Mouse (Mus musculus) midbrain, embryonic 10.5 days (tissue): Measurements from ENCODE around the gene Foxj3. TPM values are rescaled to one million over a fixed set of nuclear protein-coding genes. Genes with fewer than 3 reads are reported as not detected.
"Not testable (repeated sequence)": the region's sequence is repeated elsewhere in the genome, so short reads cannot be mapped to it uniquely, and the experiment has no call there.

Source experiments
- DNase-seq: peaks from one replicate; pipeline ENCODE4 v3.0.0-alpha.2; 2017; ENCODE audit warnings: low spot score
- H3K27ac ChIP-seq: fragments of 300-500 bp; sonication (generic); replicated peaks from 2 replicates; pipeline ENCODE4 v1.5.1; 2016; ENCODE audit warnings: mild to moderate bottlenecking
- H3K27me3 ChIP-seq: fragments of 300-500 bp; sonication (generic); 2 replicates; pipeline ENCODE4 v1.6.1; 2016; ENCODE audit warnings: low read depth, mild to moderate bottlenecking; ENCODE audit not compliant: poor library complexity, severe bottlenecking
- H3K36me3 ChIP-seq: fragments of 300-500 bp; sonication (generic); 2 replicates; pipeline ENCODE4 v1.6.1; 2016; ENCODE audit warnings: mild to moderate bottlenecking, moderate library complexity
- H3K4me1 ChIP-seq: fragments of 300-500 bp; sonication (generic); 2 replicates; pipeline ENCODE4 v1.6.1; 2016
- H3K4me3 ChIP-seq: fragments of 300-500 bp; sonication (generic); 2 replicates; pipeline ENCODE4 v1.5.1; 2016; ENCODE audit warnings: mild to moderate bottlenecking, moderate library complexity
- H3K9me3 ChIP-seq: fragments of 300-500 bp; sonication (generic); replicated peaks from 2 replicates; pipeline ENCODE4 v1.6.1; 2016; ENCODE audit warnings: mild to moderate bottlenecking
- WGBS: fragments of 180-500 bp; shearing (Covaris S2); methylation state at CpG from one replicate; pipeline ENCODE4 v1.1.7; 2016; 5-methylcytosine and 5-hydroxymethylcytosine counted together
- polyA plus RNA-seq: library from polyadenylated mRNA; unstranded; fragments of >200 nt; fragmentation: Nextera tagmentation; extraction: Ambion mirVana; gene quantifications from 2 replicates; pipeline ENCODE4 v1.2.1, GENCODE M21; 2016

The Foxj3 gene
- polyA plus RNA-seq, 1 experiment from 2014 or later: 18.1 TPM

DNA sequence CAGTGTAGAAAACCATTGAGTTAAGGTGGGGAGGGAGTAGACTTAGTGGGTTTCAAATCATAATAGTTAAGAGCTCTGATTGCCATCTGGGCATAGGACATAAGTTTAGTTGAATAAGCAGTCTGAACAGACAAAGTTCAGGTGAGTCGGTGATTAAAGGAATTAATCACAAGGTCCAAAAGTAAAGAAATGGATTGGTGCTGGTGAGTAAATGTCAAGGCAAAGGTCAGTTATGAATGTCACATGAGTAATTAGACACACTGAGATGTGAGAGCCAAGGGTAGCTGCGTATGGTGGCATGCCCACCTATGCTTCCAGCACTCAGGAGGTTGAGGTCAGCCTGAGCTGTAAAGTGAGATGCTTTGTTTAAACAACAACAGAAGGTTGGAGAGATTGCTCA, 52.6 kb downstream of the Foxj3 start:
- H3K36me3 ChIP-seq: peaks cover 29% of the 10 kb centered on the region
- no peak for DNase-seq
- H3K27me3 ChIP-seq: no peaks in the 10 kb centered on the region
- 97% methylated on average over 2 of the region's 2 CpGs for WGBS
- no peak overlapping the region for H3K4me3 ChIP-seq
- peaks cover 6% of the 10 kb centered on the region for H3K4me1 ChIP-seq
- no peaks in the 10 kb centered on the region for H3K9me3 ChIP-seq
- H3K27ac ChIP-seq: no peak overlapping the region

DNA sequence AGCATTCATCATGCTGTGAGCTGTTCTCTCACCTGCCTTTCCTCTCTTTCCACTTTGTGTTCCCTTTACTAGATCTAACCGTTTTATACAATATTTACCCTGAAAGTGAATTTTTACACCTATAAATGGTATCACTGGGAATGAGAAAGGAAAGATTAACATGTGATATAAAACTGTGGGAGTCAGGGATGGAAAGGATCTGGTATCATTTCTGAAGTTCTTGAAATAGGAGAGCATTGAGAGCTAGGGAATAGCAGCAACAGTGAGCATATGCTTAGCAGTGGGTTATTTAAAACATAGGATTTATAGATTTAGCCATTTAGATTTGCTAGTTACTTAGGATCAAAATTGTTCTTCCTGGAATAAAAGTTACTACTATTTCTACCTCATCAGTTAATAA, 53.2 kb downstream of the Foxj3 start:
- Histone ChIP-seq H3K4me1 (peaks cover 6% of the 10 kb centered on the region), H3K36me3 (peaks cover 32% of the 10 kb centered on the region), H3K4me3 (no peak overlapping the region), H3K9me3 (no peaks in the 10 kb centered on the region), H3K27ac (no peak overlapping the region), H3K27me3 (no peaks in the 10 kb centered on the region)
- DNase-seq: no peak
- 94% methylated on average over 1 of the region's 1 CpGs for WGBS

- 69% methylated on average over 3 of the region's 3 CpGs for WGBS
- DNase-seq: no peak
- no peak overlapping the region for H3K4me3 ChIP-seq
- H3K9me3 ChIP-seq: no peaks in the 10 kb centered on the region
- peaks cover 6% of the 10 kb centered on the region for H3K4me1 ChIP-seq
- H3K27ac ChIP-seq: no peak overlapping the region
- no peaks in the 10 kb centered on the region for H3K27me3 ChIP-seq
- peaks cover 11% of the 10 kb centered on the region for H3K36me3 ChIP-seq
Measured at GRCm38 (mm10) chr4:119592479-119592878, 55.7 kb downstream of the Foxj3 start.

GRCm38 (mm10) chr4:119594331-119594730, 57.5 kb downstream of the Foxj3 start:
- Histone ChIP-seq H3K4me3 (no peak overlapping the region), H3K27ac (no peak overlapping the region), H3K9me3 (no peaks in the 10 kb centered on the region), H3K36me3 (peaks cover 3% of the 10 kb centered on the region), H3K4me1 (peaks cover 6% of the 10 kb centered on the region), H3K27me3 (no peaks in the 10 kb centered on the region)
- no peak for DNase-seq
- WGBS: 98% methylated on average over 14 of the region's 14 CpGs

DNA sequence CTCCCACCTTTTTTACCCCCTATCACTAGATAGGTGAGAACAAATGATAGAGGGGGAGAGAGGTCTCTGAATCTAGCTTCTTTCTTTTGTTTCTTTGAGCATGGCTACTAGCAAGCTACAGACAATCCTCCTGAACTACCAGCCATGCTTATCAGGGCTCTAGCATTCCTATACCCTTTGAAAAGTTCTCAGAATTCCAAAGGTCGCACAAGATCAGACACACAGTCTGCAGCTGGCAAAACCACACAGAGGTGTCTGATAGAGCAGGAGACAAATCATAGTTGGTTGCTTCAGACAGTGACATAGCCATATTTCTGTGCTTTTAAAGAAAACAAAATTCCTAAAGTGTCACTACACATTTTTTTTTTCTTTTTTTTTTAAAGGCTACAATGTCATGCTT, 62.8 kb downstream of the Foxj3 start:
- no peaks in the 10 kb centered on the region for H3K4me1 ChIP-seq
- H3K27me3 ChIP-seq: no peaks in the 10 kb centered on the region
- no peaks in the 10 kb centered on the region for H3K9me3 ChIP-seq
- H3K27ac ChIP-seq: no peak overlapping the region
- H3K36me3 ChIP-seq: peaks cover 24% of the 10 kb centered on the region
- DNase-seq: no peak
- 85% methylated on average over 1 of the region's 1 CpGs for WGBS
- H3K4me3 ChIP-seq: no peak overlapping the region

- Histone ChIP-seq H3K27ac (no peak overlapping the region), H3K4me1 (no peaks in the 10 kb centered on the region), H3K36me3 (peaks cover 23% of the 10 kb centered on the region), H3K9me3 (no peaks in the 10 kb centered on the region), H3K27me3 (no peaks in the 10 kb centered on the region), H3K4me3 (no peak overlapping the region)
- WGBS: 96% methylated on average over 1 of the region's 1 CpGs
- no peak for DNase-seq
Measured at GRCm38 (mm10) chr4:119609488-119609887, 72.7 kb downstream of the Foxj3 start.

DNA sequence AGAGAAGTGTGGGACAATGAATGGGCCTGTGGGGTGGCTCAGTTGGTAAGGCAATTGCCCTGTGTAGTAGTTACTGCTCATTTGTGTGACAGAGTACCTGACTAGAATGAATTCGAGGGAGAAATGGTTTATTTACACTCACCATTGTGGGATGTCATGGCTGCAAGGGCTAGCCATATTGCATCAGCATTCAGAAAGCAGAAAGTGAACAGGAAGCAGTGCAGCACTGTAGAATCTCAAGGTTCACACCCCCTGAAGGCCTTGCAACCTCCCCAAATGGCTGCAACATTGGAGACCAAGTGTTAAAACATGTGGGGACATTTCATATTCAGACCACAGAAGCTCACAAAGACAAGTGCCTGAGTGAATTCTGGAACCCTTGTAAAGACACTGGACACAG, 77.3 kb downstream of the Foxj3 start:
- Histone ChIP-seq H3K9me3 (no peaks in the 10 kb centered on the region), H3K36me3 (no peaks in the 10 kb centered on the region), H3K27me3 (no peaks in the 10 kb centered on the region), H3K27ac (no peak overlapping the region), H3K4me3 (no peak overlapping the region), H3K4me1 (no peaks in the 10 kb centered on the region)
- no peak for DNase-seq
- 74% methylated on average over 1 of the region's 1 CpGs for WGBS

- H3K36me3 ChIP-seq: peaks cover 3% of the 10 kb centered on the region
- no peak overlapping the region for H3K27ac ChIP-seq
- no peak overlapping the region for H3K4me3 ChIP-seq
- H3K27me3 ChIP-seq: no peaks in the 10 kb centered on the region
- DNase-seq: no peak
- H3K9me3 ChIP-seq: no peaks in the 10 kb centered on the region
- no peaks in the 10 kb centered on the region for H3K4me1 ChIP-seq
- WGBS: 93% methylated on average over 4 of the region's 4 CpGs
Measured at GRCm38 (mm10) chr4:119614724-119615123, 77.9 kb downstream of the Foxj3 start.

DNA sequence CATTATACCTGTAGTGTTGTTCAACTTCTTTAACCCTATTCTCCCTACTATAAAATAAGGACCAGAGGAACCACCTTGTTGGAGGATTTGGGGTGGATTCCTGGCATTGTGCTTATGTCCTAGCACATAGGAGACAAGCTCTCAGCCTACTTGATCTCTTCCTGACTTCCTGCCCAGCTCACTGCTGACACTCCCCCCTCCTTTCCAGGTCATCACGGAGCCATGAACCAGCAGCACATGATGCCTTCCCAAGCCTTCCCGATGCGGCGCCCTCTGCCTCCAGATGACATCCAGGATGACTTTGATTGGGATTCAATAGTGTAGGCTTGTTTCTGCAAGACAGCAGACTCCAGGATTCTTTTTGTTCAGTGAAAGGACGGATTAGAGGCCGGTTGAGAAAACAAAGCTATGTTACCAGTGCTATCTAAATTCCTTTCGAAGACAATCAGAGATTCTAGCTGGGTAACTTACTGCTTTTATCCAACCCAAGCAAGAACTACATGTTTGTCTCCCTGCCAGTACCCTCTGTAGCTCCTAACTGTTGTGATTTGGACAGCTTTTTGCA, 89.4 kb downstream of the Foxj3 start:
- Histone ChIP-seq H3K4me3 (no peak overlapping the region), H3K9me3 (no peaks in the 10 kb centered on the region), H3K27me3 (no peaks in the 10 kb centered on the region), H3K36me3 (peaks cover 65% of the 10 kb centered on the region), H3K4me1 (peaks cover 15% of the 10 kb centered on the region), H3K27ac (no peak overlapping the region)
- WGBS: 37% methylated on average over 7 of the region's 7 CpGs
- no peak for DNase-seq

DNA sequence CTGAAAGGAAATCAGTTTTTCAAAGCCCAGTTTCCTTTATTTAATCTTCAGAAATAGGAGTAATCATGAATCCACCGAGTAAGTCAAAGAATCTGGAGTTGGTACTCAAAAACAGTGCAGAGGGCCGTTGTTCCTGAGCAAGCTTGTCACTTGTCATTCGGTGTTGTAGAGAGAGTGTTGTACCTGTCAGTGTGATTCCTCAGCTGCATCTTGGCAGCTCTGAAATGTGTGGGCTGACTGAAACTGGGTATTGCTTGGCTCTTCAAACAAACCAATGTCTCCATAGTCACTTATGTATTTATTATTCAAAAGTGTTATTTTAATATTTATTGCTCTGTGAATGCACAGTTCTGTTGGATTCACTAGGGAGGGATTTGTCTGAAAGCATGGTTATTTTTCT, 90.1 kb downstream of the Foxj3 start:
- WGBS: 76% methylated on average over 3 of the region's 3 CpGs
- H3K9me3 ChIP-seq: no peaks in the 10 kb centered on the region

DNA sequence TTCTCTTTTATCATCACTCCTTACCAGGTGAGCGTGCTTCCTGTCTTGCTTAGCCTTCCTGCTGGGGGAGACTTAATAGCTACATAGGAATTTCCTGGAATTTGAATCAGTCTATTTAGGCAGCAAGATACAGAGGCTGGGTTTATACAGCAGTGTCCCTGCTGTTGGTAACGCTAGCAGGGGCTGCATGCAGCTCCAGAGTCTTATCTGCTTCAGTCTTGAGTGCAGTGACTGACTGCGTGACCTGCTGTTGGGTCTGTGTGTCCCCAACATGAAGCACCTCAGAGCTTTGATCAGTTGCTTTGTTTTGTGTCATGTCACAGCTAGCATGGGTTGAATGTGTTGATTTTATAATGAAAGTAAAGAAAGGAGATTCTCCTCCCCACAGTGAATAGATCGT, 90.5 kb downstream of the Foxj3 start:
- Histone ChIP-seq H3K27ac (no peak overlapping the region), H3K27me3 (no peaks in the 10 kb centered on the region), H3K36me3 (peaks cover 57% of the 10 kb centered on the region), H3K4me3 (no peak overlapping the region), H3K4me1 (peaks cover 15% of the 10 kb centered on the region), H3K9me3 (no peaks in the 10 kb centered on the region)
- DNase-seq: no peak
- WGBS: 83% methylated on average over 4 of the region's 4 CpGs

More for the DNA sequence above, 90.1 kb downstream of the Foxj3 start:
- Histone ChIP-seq H3K4me1 (peaks cover 15% of the 10 kb centered on the region), H3K36me3 (peaks cover 61% of the 10 kb centered on the region), H3K4me3 (no peak overlapping the region), H3K27ac (no peak overlapping the region), H3K27me3 (no peaks in the 10 kb centered on the region)
- DNase-seq: no peak

GRCm38 (mm10) chr4:119628363-119628762, 91.6 kb downstream of the Foxj3 start:
- not testable (repeated sequence) for H3K4me3 ChIP-seq, H3K27me3 ChIP-seq, H3K9me3 ChIP-seq, H3K27ac ChIP-seq, DNase-seq
- H3K4me1 ChIP-seq: peaks cover 20% of the 10 kb centered on the region
- 80% methylated on average over 4 of the region's 4 CpGs for WGBS
- H3K36me3 ChIP-seq: peaks cover 47% of the 10 kb centered on the region

- Histone ChIP-seq H3K4me1 (peaks cover 19% of the 10 kb centered on the region), H3K36me3 (peaks cover 30% of the 10 kb centered on the region), H3K27me3 (no peaks in the 10 kb centered on the region), H3K9me3 (no peaks in the 10 kb centered on the region), H3K27ac (no peak overlapping the region), H3K4me3 (no peak overlapping the region)
- DNase-seq: no peak
- WGBS: 77% methylated on average over 11 of the region's 11 CpGs
Measured at GRCm38 (mm10) chr4:119631115-119631919, 94.5 kb downstream of the Foxj3 start.
